Mouse (Mus musculus): Measurements from ENCODE around the gene Heatr5a. TPM values are rescaled to one million over a fixed set of nuclear protein-coding genes. Genes with fewer than 3 reads are reported as not detected.

The Heatr5a gene
- polyA plus RNA-seq, 1 experiment: 0.07 TPM

- Histone ChIP-seq H3K27me3 (ENCODE audit: control insufficient read depth) (no peaks in the 10 kb centered on the region), H3K36me3 (ENCODE audit: control insufficient read depth) (peaks cover 4% of the 10 kb centered on the region; the same call in 1 of the 2 replicates), H3K4me3 (replicated peaks) (no peak overlapping the region), H3K4me1 (ENCODE audit: control insufficient read depth) (peaks cover 66% of the 10 kb centered on the region), H3K9me3 (ENCODE audit: control insufficient read depth, low read length) (no peaks in the 10 kb centered on the region)
- TF ChIP-seq GATA1 (IDR thresholded peaks at IDR 0.05; ENCODE audit: low read length) (no peak), TAL1 (IDR thresholded peaks at IDR 0.05; ENCODE audit: low read length) (no peak)
Measured at GRCm38 (mm10) chr12:51858134-51859028, 112.7 kb downstream of the Heatr5a start.

GRCm38 (mm10) chr12:51856768-51857295 is 114.3 kb downstream of the Heatr5a start:
- H3K36me3 ChIP-seq (ENCODE audit: control insufficient read depth): peaks cover 7% of the 10 kb centered on the region; the same call in 1 of the 2 replicates
- peaks cover 78% of the 10 kb centered on the region for H3K4me1 ChIP-seq (ENCODE audit: control insufficient read depth)
- no peaks in the 10 kb centered on the region for H3K27me3 ChIP-seq (ENCODE audit: control insufficient read depth)
- H3K9me3 ChIP-seq (ENCODE audit: control insufficient read depth, low read length): no peaks in the 10 kb centered on the region
- H3K4me3 ChIP-seq (replicated peaks): no peak overlapping the region
- TF ChIP-seq TAL1 (IDR thresholded peaks at IDR 0.05; ENCODE audit: low read length) (no peak), GATA1 (IDR thresholded peaks at IDR 0.05; ENCODE audit: low read length) (peak; percentile 5; the same call in 1 of the 2 replicates)

GRCm38 (mm10) chr12:51855872-51856271 is 115.2 kb downstream of the Heatr5a start:
- no peaks in the 10 kb centered on the region for H3K9me3 ChIP-seq (ENCODE audit: control insufficient read depth, low read length)
- H3K27me3 ChIP-seq (ENCODE audit: control insufficient read depth): no peaks in the 10 kb centered on the region
- peaks cover 7% of the 10 kb centered on the region; the same call in 1 of the 2 replicates for H3K36me3 ChIP-seq (ENCODE audit: control insufficient read depth)
- no peak for TF ChIP-seq GATA1 (IDR thresholded peaks at IDR 0.05; ENCODE audit: low read length)
- no peak for TF ChIP-seq TAL1 (IDR thresholded peaks at IDR 0.05; ENCODE audit: low read length)
- no peak overlapping the region for H3K4me3 ChIP-seq (replicated peaks)
- peaks cover 87% of the 10 kb centered on the region for H3K4me1 ChIP-seq (ENCODE audit: control insufficient read depth)

GRCm38 (mm10) chr12:51855453-51855852 is 115.7 kb downstream of the Heatr5a start:
- Histone ChIP-seq H3K27me3 (ENCODE audit: control insufficient read depth) (no peaks in the 10 kb centered on the region), H3K4me1 (ENCODE audit: control insufficient read depth) (peaks cover 85% of the 10 kb centered on the region), H3K4me3 (replicated peaks) (no peak overlapping the region), H3K36me3 (ENCODE audit: control insufficient read depth) (peaks cover 7% of the 10 kb centered on the region; the same call in 1 of the 2 replicates), H3K9me3 (ENCODE audit: control insufficient read depth, low read length) (no peaks in the 10 kb centered on the region)
- TF ChIP-seq TAL1 (IDR thresholded peaks at IDR 0.05; ENCODE audit: low read length) (peak; percentile 24; the same call in 1 of the 3 replicates), GATA1 (IDR thresholded peaks at IDR 0.05; ENCODE audit: low read length) (no peak)

- H3K36me3 ChIP-seq (ENCODE audit: control insufficient read depth): peaks cover 14% of the 10 kb centered on the region
- H3K4me3 ChIP-seq (replicated peaks): peak overlapping the region; percentile 67
- peak; percentile 26; the same call in 1 of the 3 replicates for TF ChIP-seq TAL1 (IDR thresholded peaks at IDR 0.05; ENCODE audit: low read length)
- TF ChIP-seq GATA1 (IDR thresholded peaks at IDR 0.05; ENCODE audit: low read length): peak; percentile 66
- H3K4me1 ChIP-seq (ENCODE audit: control insufficient read depth): peaks cover 88% of the 10 kb centered on the region
- H3K27me3 ChIP-seq (ENCODE audit: control insufficient read depth): no peaks in the 10 kb centered on the region
- H3K9me3 ChIP-seq (ENCODE audit: control insufficient read depth, low read length): no peaks in the 10 kb centered on the region
Measured at GRCm38 (mm10) chr12:51851617-51852016, 119.5 kb downstream of the Heatr5a start.

GRCm38 (mm10) chr12:51851155-51851554 is 120.0 kb downstream of the Heatr5a start:
- Histone ChIP-seq H3K4me3 (replicated peaks) (peak overlapping the region; percentile 67), H3K27me3 (ENCODE audit: control insufficient read depth) (no peaks in the 10 kb centered on the region), H3K9me3 (ENCODE audit: control insufficient read depth, low read length) (no peaks in the 10 kb centered on the region), H3K4me1 (ENCODE audit: control insufficient read depth) (peaks cover 88% of the 10 kb centered on the region), H3K36me3 (ENCODE audit: control insufficient read depth) (peaks cover 15% of the 10 kb centered on the region)
- TF ChIP-seq GATA1 (IDR thresholded peaks at IDR 0.05; ENCODE audit: low read length) (no peak), TAL1 (IDR thresholded peaks at IDR 0.05; ENCODE audit: low read length) (no peak)

GRCm38 (mm10) chr12:51850339-51850738 is 120.8 kb downstream of the Heatr5a start:
- H3K4me3 ChIP-seq (replicated peaks): peak overlapping the region; percentile 67
- peaks cover 88% of the 10 kb centered on the region for H3K4me1 ChIP-seq (ENCODE audit: control insufficient read depth)
- H3K36me3 ChIP-seq (ENCODE audit: control insufficient read depth): peaks cover 17% of the 10 kb centered on the region
- TF ChIP-seq GATA1 (IDR thresholded peaks at IDR 0.05; ENCODE audit: low read length) (no peak), TAL1 (IDR thresholded peaks at IDR 0.05; ENCODE audit: low read length) (no peak)
- H3K27me3 ChIP-seq (ENCODE audit: control insufficient read depth): no peaks in the 10 kb centered on the region
- H3K9me3 ChIP-seq (ENCODE audit: control insufficient read depth, low read length): no peaks in the 10 kb centered on the region

- Histone ChIP-seq H3K4me3 (replicated peaks) (peak overlapping the region; percentile 67), H3K36me3 (ENCODE audit: control insufficient read depth) (peaks cover 17% of the 10 kb centered on the region), H3K27me3 (ENCODE audit: control insufficient read depth) (no peaks in the 10 kb centered on the region), H3K9me3 (ENCODE audit: control insufficient read depth, low read length) (no peaks in the 10 kb centered on the region), H3K4me1 (ENCODE audit: control insufficient read depth) (peaks cover 88% of the 10 kb centered on the region)
- TF ChIP-seq GATA1 (IDR thresholded peaks at IDR 0.05; ENCODE audit: low read length): 0 out of 2 replicates have a peak, but pooled peaks have one; percentile 14
- 0 out of 3 replicates have a peak, but pooled peaks have one; percentile 20 for TF ChIP-seq TAL1 (IDR thresholded peaks at IDR 0.05; ENCODE audit: low read length)
Measured at GRCm38 (mm10) chr12:51849902-51850301, 121.2 kb downstream of the Heatr5a start.
